Mouse (Mus musculus) forebrain, embryonic 14.5 days (tissue): ENCODE data around the gene Gm20388. TPM values are rescaled to one million over a fixed set of nuclear protein-coding genes. Genes with fewer than 3 reads are reported as not detected.

Source experiments
- ATAC-seq: fragments of 200-750 bp; cut with Nextera tagmentation; 2 replicates; pipeline ENCODE4 v1.8.0; 2017; ENCODE audit warnings: mild to moderate bottlenecking, moderate library complexity
- DNase-seq: peaks from one replicate; pipeline ENCODE4 v3.0.0-alpha.2; 2015; ENCODE audit warnings: low spot score
- H3K27ac ChIP-seq: fragments of 300-500 bp; sonication (generic); 2 replicates; pipeline ENCODE4 v1.5.1; 2014; ENCODE audit warnings: low read depth, mild to moderate bottlenecking, control low read depth, low read length, moderate library complexity
- H3K27me3 ChIP-seq: fragments of 300-500 bp; sonication (generic); replicated peaks from 2 replicates; pipeline ENCODE4 v1.6.1; 2014; ENCODE audit warnings: low read length, control low read depth, mixed read lengths; ENCODE audit not compliant: control insufficient read depth, insufficient read depth
- H3K36me3 ChIP-seq: fragments of 300-500 bp; sonication (generic); 2 replicates; pipeline ENCODE4 v1.6.1; 2014; ENCODE audit warnings: low read length, control low read depth; ENCODE audit not compliant: control insufficient read depth, insufficient read depth
- H3K4me1 ChIP-seq: fragments of 300-500 bp; sonication (generic); 2 replicates; pipeline ENCODE4 v1.6.1; 2014; ENCODE audit warnings: antibody characterized with exemption, low read length, control low read depth; ENCODE audit not compliant: control insufficient read depth, insufficient read depth
- H3K4me2 ChIP-seq: fragments of 300-500 bp; sonication (generic); 2 replicates; pipeline ENCODE4 v1.6.1; 2014; ENCODE audit warnings: mild to moderate bottlenecking, control low read depth, low read length
- H3K4me3 ChIP-seq: fragments of 300-500 bp; sonication (generic); 2 replicates; pipeline ENCODE4 v1.5.1; 2014; ENCODE audit warnings: low read depth, low read length, control low read depth
- H3K9ac ChIP-seq: fragments of 300-500 bp; sonication (generic); 2 replicates; pipeline ENCODE4 v1.6.1; 2014; ENCODE audit warnings: mild to moderate bottlenecking, low read length, control low read depth, moderate library complexity
- H3K9me3 ChIP-seq: fragments of 300-500 bp; sonication (generic); replicated peaks from 2 replicates; pipeline ENCODE4 v1.6.1; 2016; ENCODE audit warnings: low read length, control low read depth, mixed read lengths; ENCODE audit not compliant: control insufficient read depth
- WGBS: fragments of 180-500 bp; shearing (Covaris S2); extraction: QIAGEN DNeasy Blood & Tissue Kit; methylation state at CpG from one replicate; pipeline ENCODE4 v1.1.7; 2014; 5-methylcytosine and 5-hydroxymethylcytosine counted together
- polyA plus RNA-seq: library from polyadenylated mRNA; unstranded; fragments of >200 nt; fragmentation: Nextera tagmentation; extraction: Ambion mirVana; gene quantifications from 2 replicates; pipeline ENCODE4 v1.2.1, GENCODE M21; 2014

Gene Gm20388
- polyA plus RNA-seq, 1 experiment from 2014 or later = 7.4 TPM

- ATAC-seq (no peak), DNase-seq (no peak)
- no peaks in the 10 kb centered on the region for H3K27me3 ChIP-seq
- H3K27ac ChIP-seq = no peak overlapping the region
- WGBS = 66% methylated on average over 5 of the region's 5 CpGs
- H3K36me3 ChIP-seq = no peaks in the 10 kb centered on the region
- no peak overlapping the region for H3K4me2 ChIP-seq
- no peak overlapping the region for H3K4me3 ChIP-seq
- H3K9me3 ChIP-seq = no peaks in the 10 kb centered on the region
- no peaks in the 10 kb centered on the region for H3K4me1 ChIP-seq
- H3K9ac ChIP-seq = no peak overlapping the region
These were observed 1871.9 kb downstream of the Gm20388 start for GRCm38 (mm10) chr8:121782493-121782892.

GRCm38 (mm10) chr8:121786542-121786941 lies 1875.9 kb downstream of the Gm20388 start:
- ATAC-seq (no peak), DNase-seq (no peak)
- H3K4me3 ChIP-seq = no peak overlapping the region
- H3K9me3 ChIP-seq = no peaks in the 10 kb centered on the region
- no peak overlapping the region for H3K27ac ChIP-seq
- no peaks in the 10 kb centered on the region for H3K36me3 ChIP-seq
- no peak overlapping the region for H3K4me2 ChIP-seq
- WGBS = 54% methylated on average over 10 of the region's 10 CpGs
- no peaks in the 10 kb centered on the region for H3K27me3 ChIP-seq
- H3K4me1 ChIP-seq = no peaks in the 10 kb centered on the region
- no peak overlapping the region for H3K9ac ChIP-seq

GRCm38 (mm10) chr8:121788786-121789185 lies 1878.1 kb downstream of the Gm20388 start:
- Histone ChIP-seq H3K4me3 (no peak overlapping the region), H3K27me3 (no peaks in the 10 kb centered on the region), H3K9ac (no peak overlapping the region), H3K27ac (no peak overlapping the region), H3K9me3 (no peaks in the 10 kb centered on the region), H3K4me2 (no peak overlapping the region), H3K4me1 (no peaks in the 10 kb centered on the region), H3K36me3 (no peaks in the 10 kb centered on the region)
- ATAC-seq = no peak
- no peak for DNase-seq
- WGBS = 85% methylated on average over 8 of the region's 8 CpGs

GRCm38 (mm10) chr8:121792159-121792558 lies 1881.5 kb downstream of the Gm20388 start:
- Histone ChIP-seq H3K27me3 (no peaks in the 10 kb centered on the region), H3K27ac (no peak overlapping the region), H3K9ac (no peak overlapping the region), H3K4me2 (no peak overlapping the region), H3K4me1 (no peaks in the 10 kb centered on the region), H3K36me3 (peaks cover 28% of the 10 kb centered on the region), H3K4me3 (no peak overlapping the region), H3K9me3 (no peaks in the 10 kb centered on the region)
- 83% methylated on average over 7 of the region's 7 CpGs for WGBS
- ATAC-seq (no peak), DNase-seq (no peak)

- Histone ChIP-seq H3K27ac (no peak overlapping the region), H3K9me3 (no peaks in the 10 kb centered on the region), H3K36me3 (peaks cover 32% of the 10 kb centered on the region), H3K4me1 (no peaks in the 10 kb centered on the region), H3K27me3 (no peaks in the 10 kb centered on the region), H3K9ac (no peak overlapping the region), H3K4me3 (no peak overlapping the region), H3K4me2 (no peak overlapping the region)
- ATAC-seq (no peak), DNase-seq (no peak)
- WGBS = 75% methylated on average over 4 of the region's 4 CpGs
These were observed 1882.0 kb downstream of the Gm20388 start for GRCm38 (mm10) chr8:121792627-121793026.

- no peak overlapping the region for H3K9ac ChIP-seq
- H3K27ac ChIP-seq = no peak overlapping the region
- no peak for DNase-seq
- H3K27me3 ChIP-seq = no peaks in the 10 kb centered on the region
- no peak overlapping the region for H3K4me3 ChIP-seq
- no peaks in the 10 kb centered on the region for H3K9me3 ChIP-seq
- H3K4me1 ChIP-seq = no peaks in the 10 kb centered on the region
- ATAC-seq = no peak
- H3K4me2 ChIP-seq = no peak overlapping the region
- peaks cover 47% of the 10 kb centered on the region for H3K36me3 ChIP-seq
- 63% methylated on average over 3 of the region's 3 CpGs for WGBS
These were observed 1883.5 kb downstream of the Gm20388 start for GRCm38 (mm10) chr8:121794151-121794550.

GRCm38 (mm10) chr8:121795461-121795860 lies 1884.8 kb downstream of the Gm20388 start:
- H3K4me3 ChIP-seq = no peak overlapping the region
- 92% methylated on average over 8 of the region's 8 CpGs for WGBS
- H3K9me3 ChIP-seq = no peaks in the 10 kb centered on the region
- ATAC-seq (no peak), DNase-seq (no peak)
- H3K27me3 ChIP-seq = no peaks in the 10 kb centered on the region
- H3K36me3 ChIP-seq = peaks cover 58% of the 10 kb centered on the region
- no peak overlapping the region for H3K27ac ChIP-seq
- no peaks in the 10 kb centered on the region for H3K4me1 ChIP-seq
- H3K9ac ChIP-seq = no peak overlapping the region
- H3K4me2 ChIP-seq = no peak overlapping the region

- 91% methylated on average over 11 of the region's 11 CpGs for WGBS
- Histone ChIP-seq H3K27ac (no peak overlapping the region), H3K36me3 (peaks cover 67% of the 10 kb centered on the region), H3K4me2 (no peak overlapping the region), H3K9me3 (no peaks in the 10 kb centered on the region), H3K9ac (no peak overlapping the region), H3K4me3 (no peak overlapping the region), H3K4me1 (no peaks in the 10 kb centered on the region), H3K27me3 (no peaks in the 10 kb centered on the region)
- ATAC-seq = no peak
- no peak for DNase-seq
These were observed 1885.8 kb downstream of the Gm20388 start for GRCm38 (mm10) chr8:121796406-121796805.

GRCm38 (mm10) chr8:121798401-121798800 lies 1887.8 kb downstream of the Gm20388 start:
- H3K9ac ChIP-seq = no peak overlapping the region
- H3K4me2 ChIP-seq = no peak overlapping the region
- no peak overlapping the region for H3K4me3 ChIP-seq
- DNase-seq (no peak), ATAC-seq (no peak)
- no peaks in the 10 kb centered on the region for H3K9me3 ChIP-seq
- 91% methylated on average over 6 of the region's 6 CpGs for WGBS
- no peaks in the 10 kb centered on the region for H3K4me1 ChIP-seq
- no peaks in the 10 kb centered on the region for H3K27me3 ChIP-seq
- H3K27ac ChIP-seq = no peak overlapping the region
- H3K36me3 ChIP-seq = peaks cover 77% of the 10 kb centered on the region
